Mouse (Mus musculus) heart, postnatal 25 days (tissue): ENCODE results near the gene Ccl27a. TPM values are rescaled to one million over a fixed set of nuclear protein-coding genes. Genes with fewer than 3 reads are reported as not detected.
A peak's percentile ranks its signal among the peaks of the same experiment; 100 is the strongest.
"Not testable (repeated sequence)": the region's sequence is repeated elsewhere in the genome, so short reads cannot be mapped to it uniquely, and the experiment has no call there.

Experiments
- DNase-seq: peaks from one replicate; pipeline ENCODE4 v3.0.0; 2022; ENCODE audit warnings: low spot score
- intact Hi-C: fragments of 180-260 bp; cut with DNase I; formaldehyde crosslinking; loops from one replicate; pipeline ENCODE4 v1.15.1; 2025
- total RNA-seq, 2 experiments: library from RNA; stranded (reverse); gene quantifications; 2 replicates each; pipeline ENCODE4 v1.2.3; 2021

Ccl27a gene
- 10 to 100 TPM; 11.6 to 17.2 TPM for total RNA-seq

DNA sequence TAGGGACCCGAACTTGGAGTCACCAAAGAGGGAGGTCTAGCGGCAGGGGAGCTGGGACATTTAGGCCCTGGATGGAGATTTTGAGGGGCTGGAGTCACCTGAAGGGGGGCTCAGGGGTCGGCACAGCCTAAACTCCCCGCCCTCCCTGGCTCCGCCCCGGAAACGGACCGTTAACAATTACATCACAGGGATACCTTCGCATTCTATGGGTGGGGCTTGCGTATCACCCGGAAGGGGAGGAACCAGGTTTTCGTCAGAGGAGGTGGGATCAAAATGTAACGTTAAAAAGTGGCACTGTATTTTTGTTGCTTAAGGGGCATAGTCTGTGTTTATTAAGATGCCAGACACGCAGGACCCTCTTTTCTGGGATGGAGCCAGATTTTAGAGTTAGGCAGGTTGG is at the start of gene Ccl27a:
Gene Ccl27a (minus strand): TSS at position 246 of the 400 bp plus-strand sequence.
- DNase-seq: peak; percentile 67
- intact Hi-C loops: not testable (repeated sequence)

DNA sequence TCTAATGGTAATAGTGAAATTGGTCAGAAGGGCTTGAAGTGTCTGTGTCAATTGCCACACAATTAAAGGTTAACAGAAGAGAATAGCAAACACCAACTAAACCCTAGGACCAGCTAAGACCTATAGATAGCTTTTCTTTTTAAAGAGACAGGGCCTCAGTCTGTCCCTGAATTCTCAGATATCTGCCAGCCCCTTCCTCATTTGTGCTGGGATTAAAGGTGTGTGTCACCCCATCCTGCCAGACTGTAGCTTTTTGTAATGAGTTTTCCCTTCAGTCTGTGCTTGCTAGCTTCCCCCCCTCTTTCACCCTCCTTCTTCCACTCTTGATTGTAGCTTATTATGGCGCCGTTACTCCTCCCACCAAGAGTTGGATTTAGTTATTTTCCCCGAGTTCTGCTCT is 9.2 kb upstream of the Ccl27a start:
- DNase-seq, intact Hi-C loops: not testable (repeated sequence)

DNA sequence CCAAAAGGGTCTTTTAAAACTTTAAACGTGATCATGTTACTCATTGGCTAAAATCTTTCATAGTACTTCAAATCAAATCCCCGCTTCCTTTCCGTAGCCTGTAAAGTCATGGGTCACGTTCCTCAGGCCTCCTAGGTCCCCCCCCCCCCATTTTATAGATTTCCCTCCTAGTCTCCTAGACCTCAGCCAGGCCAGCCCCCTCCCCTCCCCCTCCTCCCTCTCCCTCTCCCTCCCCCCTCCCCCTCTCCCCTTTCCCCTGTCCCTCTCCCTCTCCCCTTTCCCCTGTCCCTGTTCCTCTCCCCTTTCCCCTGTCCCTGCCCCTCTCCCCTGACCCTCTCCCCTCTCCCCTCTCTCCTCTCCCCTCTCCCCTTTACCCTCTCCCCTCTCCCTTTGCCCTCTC is 8.7 kb upstream of the Ccl27a start:
- intact Hi-C loops, DNase-seq: not testable (repeated sequence)

DNA sequence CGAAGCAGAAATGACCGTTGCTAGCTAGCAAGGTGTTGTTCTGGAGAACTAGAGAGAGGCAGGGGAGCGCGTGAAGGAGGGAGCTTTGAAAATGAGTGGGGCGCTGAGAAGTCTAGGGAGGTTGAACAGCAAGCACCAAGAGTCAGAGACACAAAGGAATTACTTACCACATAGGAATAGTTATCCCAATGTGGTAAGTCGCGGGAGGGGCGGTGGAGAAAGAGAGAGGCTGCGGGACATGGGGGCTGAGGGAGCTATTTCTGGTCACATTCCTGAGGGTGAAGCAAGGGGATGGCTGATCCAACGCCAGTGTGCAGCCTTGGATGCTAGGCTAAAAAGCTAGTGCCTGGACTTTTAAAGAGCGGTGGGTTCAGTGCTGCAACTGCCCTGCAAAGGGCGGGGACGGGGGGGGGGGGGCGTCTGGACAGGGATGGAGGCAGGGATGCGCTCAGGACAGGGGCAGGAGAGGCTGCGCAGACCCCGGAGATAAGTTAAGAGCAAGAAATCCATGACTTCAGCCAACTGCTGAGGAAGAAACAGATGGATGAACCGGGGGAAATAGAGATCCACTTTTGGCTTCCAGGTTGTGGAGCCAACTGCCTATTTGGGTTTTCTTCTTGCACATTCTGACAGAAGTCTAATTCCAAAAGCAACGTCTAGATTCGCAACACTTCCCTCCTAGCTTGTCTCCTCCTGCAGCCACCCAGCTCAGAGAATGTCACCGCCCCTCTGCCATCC is 7.9 kb upstream of the Ccl27a start:
- intact Hi-C loops, DNase-seq: not testable (repeated sequence)

DNA sequence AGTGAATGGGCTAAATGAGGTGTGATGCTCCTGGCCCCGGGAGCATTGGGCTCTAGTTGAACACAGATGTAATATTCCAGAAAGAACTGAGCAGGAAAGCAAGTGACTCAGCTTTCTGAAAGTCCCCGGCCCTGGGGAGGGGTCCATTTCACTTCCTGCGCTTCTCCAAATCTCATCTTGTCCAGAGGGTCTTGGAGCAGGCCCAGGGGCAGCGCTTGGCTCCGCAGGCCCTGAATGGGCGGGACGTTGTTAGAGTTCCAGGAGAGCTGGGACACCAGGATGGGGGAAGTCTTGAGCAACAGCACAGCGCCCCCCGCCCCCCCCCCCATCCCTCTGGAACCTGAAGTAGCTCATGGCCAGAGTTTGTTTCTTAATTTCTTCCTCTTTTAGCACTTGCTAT is 7.2 kb upstream of the Ccl27a start:
- intact Hi-C loops, DNase-seq: not testable (repeated sequence)

DNA sequence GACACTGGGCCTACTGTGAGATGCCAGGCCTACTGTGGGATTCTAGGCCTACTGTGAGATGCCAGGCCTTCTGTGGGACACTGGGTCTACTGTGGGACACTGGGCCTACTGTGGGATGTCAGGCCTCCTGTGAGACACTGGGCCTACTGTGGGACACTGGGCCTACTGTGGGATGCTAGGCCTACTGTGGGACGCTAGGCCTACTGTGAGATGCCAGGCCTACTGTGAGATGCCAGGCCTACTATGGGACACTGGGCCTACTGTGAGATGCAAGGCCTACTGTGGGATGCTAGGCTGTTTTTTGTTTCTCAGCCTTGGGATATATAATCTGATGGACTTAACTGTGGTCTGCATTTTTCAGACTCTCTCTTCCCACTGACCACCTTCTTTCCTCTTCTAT is 1.8 kb upstream of the Ccl27a start:
- intact Hi-C loops: not testable (repeated sequence)

DNA sequence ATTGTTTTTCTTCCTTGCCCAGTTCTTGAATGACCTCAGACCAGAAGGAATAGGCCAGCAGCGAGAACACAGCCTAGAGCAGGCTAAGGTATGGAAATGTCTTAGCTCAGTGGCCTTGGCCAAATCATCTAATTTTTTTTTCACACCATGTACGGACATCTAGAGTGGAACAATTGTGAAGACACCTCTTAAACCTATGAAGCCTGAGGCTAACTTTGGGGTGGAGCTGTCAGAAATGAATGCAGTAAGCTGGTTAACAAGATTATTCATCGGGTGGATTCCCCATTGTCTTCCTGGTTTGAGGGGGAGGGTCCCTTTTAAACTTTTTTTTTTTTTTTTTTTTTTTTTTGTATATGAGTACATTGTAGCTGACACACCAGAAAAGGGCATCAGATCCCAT is 459 bp upstream of the Ccl27a start:
- DNase-seq, intact Hi-C loops: not testable (repeated sequence)

More for the DNA sequence above, 1.8 kb upstream of the Ccl27a start:
- DNase-seq: not testable (repeated sequence)

DNA sequence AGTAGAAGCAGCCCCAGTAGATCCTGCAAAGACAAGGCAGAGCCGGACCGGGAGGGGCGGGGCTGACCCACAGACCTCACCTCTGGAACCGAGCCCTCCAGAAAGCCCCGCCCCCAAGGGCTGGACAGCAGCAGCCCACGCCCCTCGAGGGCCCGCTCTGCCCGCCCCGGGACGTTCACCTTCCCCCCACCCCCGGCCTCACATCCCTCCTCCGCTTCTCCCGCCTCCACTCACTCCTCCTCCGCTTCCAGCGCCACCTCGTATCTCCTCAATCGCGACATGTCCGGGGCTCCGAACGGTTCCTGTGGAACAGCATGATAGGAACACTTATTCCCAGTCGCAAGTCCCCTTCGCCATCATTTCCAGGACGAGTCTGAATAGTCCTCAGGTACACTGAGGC is 545 bp downstream of the Ccl27a start:
- intact Hi-C loops: loop anchor here (2.0 kb wide), 1 partner anchor 17 kb away; the partner anchor contains the start of gene Sigmar1
- peak; percentile 55 for DNase-seq

DNA sequence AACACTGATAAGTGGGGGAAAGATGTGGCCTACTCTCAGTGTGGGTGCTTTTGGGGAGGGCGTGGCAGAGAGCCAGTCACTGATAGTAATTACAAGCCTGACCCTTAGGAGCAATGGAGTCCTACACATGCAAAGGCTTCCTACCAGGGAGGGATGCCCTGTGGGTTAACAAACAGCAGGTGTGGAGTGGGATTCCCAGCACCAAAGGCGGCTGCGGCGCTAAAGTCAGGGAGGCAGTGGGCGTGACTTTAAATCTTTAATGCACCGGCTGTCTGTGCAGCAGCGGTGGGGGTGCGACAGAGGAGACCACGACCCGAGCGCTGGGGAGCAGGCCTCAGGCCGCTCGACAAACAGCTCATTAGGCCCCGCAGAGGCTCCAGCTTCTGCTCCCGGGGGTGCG is 1.1 kb downstream of the Ccl27a start:
- DNase-seq: not testable (repeated sequence)
- intact Hi-C loops: loop anchor here (2.0 kb wide), 1 partner anchor 16 kb away; the partner anchor contains the start of gene Sigmar1

DNA sequence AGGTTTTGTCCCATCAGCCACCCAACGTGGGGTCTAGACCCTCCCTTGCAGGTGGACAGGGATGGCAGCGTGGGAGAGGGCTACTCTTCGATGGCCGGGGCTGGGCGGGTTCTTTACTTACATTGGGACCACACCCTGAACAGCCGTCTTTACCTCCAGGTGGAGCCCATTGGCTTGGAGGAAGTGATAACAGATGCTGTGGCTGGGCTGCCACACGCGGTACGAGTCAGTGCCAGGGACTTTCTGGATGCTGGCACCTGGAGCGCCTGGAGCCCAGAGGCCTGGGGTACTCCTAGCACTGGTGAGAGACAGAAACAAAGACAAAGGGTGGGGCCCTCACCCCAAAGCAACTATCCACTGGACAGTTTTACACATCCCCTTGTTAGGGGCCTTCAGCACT is 6.7 kb downstream of the Ccl27a start:
- DNase-seq, intact Hi-C loops: not testable (repeated sequence)

DNA sequence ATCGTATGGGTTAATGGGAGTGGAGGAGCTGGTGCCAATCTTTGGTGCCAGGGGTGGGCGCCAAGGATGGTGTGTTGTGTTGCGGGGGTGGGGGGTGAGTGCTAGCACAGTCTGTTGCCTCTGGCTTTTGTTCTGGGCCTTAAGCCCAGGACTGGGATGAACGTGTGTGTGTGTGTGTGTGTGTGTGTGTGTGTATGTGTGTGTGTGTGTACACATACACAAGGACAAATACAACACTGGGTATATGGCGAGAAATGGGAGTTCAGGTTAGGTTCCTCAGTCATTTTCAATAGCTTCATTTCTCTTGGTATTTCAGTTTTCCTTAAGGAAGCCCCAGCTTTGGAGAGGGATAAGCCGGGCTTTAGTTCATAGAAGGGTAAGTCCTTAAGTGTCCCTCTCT is 10.9 kb downstream of the Ccl27a start:
- intact Hi-C loops, DNase-seq: not testable (repeated sequence)

DNA sequence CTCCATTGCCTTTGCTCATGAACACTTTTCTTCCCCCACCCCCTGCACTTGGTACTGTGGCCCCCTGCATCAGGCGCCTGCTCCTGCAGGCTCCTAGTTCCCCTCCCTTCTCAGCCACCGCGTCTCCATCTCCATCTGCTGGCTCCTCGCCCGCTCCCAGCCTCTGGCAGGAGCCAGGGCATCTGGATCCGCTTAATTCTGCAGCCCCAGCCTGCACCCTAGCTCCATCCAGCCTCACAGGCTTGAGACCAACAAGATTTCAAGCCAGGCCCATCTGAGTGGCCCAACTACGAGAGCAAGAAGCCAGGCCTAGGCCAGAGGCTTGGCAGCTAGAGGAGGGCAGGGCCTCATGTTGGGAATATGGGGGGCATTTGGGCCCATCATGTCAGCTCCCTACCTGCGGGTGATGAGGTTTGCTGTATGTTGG is 11.3 kb downstream of the Ccl27a start:
- intact Hi-C loops: not testable (repeated sequence)
- DNase-seq: peak; percentile 65

DNA sequence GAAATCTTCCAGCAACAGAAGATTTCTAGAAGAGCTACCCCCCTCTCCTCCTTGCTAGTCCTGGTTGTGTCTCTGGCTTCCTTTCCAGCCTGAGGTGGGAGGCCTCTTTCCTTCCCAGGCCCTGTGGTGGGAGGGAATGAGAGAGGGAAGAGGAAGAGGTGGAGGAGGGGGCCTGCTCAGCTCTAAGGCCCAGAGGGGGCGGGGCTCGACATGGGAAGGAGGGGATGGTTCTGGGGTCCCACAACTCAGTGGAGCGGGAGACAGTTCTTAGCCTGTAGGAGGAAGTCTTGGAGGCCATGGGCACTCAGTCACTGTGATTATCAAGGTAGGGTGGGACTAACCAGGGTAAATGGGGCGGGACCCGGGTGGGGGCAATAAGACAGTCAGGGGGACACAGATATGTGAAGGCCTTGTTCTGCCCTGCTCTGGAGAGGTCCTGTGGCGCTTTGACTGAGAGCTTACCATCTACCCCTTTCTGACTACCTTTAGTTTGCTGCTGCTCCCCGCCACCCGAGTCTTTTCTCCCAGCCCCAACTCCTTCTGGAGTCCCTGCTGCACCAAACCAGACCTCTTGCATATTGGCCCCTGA is 11.9 kb downstream of the Ccl27a start:
- intact Hi-C loops: no loop called here
- DNase-seq: no peak

DNA sequence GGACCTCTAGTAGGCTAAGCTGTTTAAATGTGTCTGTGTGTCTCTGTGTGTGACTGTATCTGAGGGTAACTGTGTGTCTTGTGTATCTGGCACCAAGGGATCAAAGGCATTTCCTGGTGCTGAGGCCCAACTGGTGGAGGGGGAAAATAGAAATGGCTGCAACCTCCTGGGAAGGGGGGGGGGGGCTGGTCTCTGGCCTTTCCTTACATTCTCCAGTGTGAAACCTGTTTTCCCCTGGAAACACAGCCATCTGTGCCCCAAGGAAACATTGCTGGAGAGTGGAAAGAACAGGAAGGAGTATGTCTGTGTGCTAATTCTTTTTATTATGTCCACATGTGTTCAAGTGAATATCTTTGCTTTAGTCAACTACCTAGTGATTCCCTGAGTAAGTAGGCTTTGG is 12.4 kb downstream of the Ccl27a start:
- intact Hi-C loops: no loop called here

DNA sequence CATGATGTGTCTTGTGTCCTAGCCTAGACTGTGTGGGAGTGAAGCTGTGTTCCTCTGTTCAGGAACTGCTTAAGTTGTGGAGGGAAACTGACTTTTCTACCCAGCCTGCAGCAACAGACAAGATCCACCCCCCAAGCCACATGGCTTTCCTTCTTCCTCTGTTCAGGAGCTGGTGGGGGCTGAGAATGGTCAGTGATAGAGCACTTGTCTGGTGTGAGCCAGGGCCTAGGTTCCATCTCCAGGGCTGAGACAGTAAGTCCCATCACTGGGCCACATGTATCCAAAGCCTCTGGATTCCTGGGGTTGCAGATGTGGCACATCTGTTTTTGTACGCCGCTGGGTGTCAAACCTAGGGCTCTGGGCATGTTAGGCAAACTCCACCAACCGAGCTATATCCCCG is 13.1 kb downstream of the Ccl27a start:
- no peak for DNase-seq
- intact Hi-C loops: no loop called here

More for the DNA sequence above, 12.4 kb downstream of the Ccl27a start:
- no peak for DNase-seq

DNA sequence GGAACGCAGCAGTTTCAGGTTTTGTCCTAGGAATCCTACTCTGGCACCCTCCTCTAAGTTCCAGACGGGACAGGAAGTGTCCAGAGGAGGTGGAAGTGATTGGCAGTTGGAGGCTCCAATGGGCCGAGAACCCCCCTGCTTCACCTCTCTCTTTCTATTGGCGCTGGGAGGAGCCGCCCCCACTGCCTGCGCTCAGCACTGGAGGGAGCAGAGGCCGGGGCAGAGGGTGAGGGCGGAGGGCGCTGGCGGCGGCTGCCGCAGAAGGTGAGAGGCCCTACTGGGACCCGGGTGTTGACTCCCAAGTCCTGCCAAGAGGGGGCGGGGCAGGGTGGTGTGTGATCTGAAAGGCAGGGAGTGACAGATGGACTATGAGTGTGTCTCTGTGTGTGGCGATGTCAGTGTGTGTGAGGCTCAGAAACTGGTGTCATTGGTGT is 13.7 kb downstream of the Ccl27a start:
- intact Hi-C loops: no loop called here
- peak; percentile 94 for DNase-seq

DNA sequence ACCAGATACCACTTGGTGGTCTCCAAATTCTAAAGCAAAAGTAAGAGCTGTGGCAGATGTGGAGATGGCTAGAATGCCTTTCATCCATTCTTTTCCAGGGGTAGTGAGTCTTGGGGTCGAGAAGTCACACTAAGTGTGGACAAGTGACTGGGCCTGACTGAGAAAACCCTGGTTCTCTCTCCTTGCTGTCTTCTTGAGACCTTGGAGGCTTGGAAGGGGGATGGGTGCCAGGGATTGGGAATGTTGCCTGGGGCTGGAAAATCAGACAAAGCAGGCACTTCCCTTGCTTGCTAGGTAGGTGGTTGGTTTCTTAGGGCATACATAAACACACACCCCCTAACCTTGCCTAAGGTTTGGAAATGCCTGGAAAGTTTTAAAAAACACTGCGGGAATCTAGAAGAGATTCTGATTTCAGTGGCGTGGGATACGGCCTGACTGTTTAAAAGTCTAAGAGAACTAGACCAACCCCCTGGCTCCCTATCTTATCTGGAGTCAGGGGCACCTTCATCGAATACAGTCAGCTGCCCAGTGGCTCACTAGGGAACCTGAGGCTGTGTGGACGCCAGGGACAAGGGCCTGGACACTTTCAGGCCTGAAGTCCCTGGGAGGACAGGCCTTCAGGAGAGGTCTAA is 14.3 kb downstream of the Ccl27a start:
- no peak for DNase-seq
- intact Hi-C loops: no loop called here

DNA sequence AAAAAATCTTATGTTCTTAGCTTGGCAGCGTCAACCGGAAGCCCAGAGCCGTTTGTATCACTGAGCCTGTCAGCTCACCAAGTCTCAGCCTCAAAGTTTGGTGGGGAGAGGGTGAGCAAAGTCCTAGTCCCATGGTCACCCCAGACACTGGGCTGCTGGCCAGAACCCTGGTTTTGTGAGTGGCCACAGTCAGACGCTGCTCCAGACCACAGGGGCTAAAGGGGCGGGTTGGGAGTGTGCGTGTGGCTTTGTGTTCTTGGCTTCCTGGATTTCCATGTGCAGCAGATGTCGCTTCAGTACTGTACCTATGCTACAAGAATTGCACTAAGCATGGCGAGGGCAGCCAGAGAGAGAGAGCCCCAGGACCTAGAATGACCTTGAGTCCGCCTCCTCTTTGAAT is 14.8 kb downstream of the Ccl27a start:
- no peak for DNase-seq
- intact Hi-C loops: no loop called here

DNA sequence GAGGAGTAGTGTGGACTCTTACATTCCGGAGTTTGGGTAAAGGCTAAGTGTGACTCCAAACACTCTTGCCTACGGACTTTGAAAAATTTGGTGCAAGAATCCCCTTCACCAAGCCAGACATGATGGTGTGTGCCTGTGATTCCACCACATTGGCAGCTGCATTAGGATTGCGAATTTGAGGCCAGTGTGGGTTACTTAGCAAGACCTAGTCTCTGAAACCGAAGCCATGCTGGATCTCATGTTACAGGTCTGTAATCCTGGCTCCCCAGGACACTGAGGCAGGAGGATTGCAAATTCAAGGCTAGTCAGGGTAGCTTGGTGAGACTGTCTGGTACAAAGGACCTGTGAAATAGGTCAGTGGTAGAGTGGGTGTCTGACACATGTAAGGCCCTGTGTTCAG is 15.3 kb downstream of the Ccl27a start:
- DNase-seq: no peak

DNA sequence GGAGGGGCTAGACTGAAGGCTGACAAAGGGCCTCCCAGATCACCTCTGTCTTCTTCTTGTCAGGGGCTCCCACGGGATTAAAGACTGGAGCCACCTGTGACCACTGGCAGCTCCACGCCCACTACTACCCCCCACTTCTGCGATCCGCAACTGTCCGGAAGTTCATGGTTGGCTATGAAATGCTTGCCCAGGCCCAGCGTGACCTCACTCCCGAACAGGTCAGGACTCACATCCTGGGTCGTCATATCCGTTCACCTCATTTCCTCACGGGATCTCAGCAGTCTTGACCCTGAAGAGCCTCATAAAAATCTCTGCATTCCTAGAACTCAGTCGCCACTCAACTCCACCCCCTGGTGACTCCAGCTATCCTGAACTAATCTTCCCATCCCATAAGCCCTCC is 16.0 kb downstream of the Ccl27a start:
- no peak for DNase-seq
- intact Hi-C loops: no loop called here

More for the DNA sequence above, 15.3 kb downstream of the Ccl27a start:
- intact Hi-C loops: no loop called here

DNA sequence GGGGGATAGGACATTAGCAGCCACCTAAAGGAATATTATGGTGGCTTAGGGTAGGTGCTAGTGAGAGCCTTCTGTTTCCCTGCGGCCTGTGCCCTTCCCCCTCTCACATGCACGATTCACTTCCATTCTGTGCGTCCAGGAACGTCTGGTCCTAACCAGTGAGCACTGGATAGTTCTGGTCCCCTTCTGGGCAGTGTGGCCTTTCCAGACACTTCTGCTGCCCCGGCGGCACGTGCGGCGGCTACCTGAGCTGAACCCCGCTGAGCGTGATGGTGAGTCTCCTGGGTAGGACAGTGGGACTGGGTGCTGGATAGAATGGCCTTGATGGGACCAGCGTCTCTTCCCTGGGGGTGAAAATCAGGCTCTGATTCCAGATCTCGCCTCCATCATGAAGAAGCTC is 16.7 kb downstream of the Ccl27a start:
- DNase-seq: no peak
- intact Hi-C loops: loop anchor here (2.0 kb wide), 1 partner anchor 15 kb away; no protein-coding TSS in a partner anchor
